36 mouse cellular contexts compared by ENCODE assay signal in the genomic region with DNA sequence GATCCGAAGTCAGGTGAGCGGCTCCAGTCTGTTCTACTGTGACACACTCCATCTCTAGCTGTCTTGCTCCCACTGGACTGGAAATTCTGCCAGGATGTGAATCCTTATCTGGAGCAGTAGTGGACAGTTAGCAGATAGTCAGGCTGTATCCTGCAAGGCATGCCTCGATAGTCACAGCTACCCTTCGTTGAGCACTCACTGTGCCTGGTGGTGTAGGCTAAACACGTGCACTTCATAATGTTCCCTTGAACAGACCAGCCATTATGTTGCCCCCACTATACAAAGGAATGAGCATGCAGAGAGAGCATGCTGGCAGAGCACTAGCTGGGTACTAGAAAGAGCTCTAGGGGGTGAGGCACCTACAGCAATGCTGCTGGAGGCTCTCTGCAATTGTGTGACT. TPM values are rescaled to one million over a fixed set of nuclear protein-coding genes. Genes with fewer than 3 reads are reported as not detected.
A peak's percentile ranks its signal among the peaks of the same experiment; 100 is the strongest.
DNase-seq lines count a peak whose midpoint lies in the region; ATAC-seq and TF ChIP-seq lines count a peak whose summit lies in the region.
"Had no signal": no experiment of that assay in that cellular context is flagged by ENCODE, and none has a peak within 500 bp of the region (broad histone marks: within the 10 kb centered on the region; RNA-seq: fewer than 3 reads in every experiment).

No protein-coding gene starts in this region.

- no peak for DNase-seq in forebrain, embryonic 14.5 days (ENCODE audit: low spot score)
- DNase-seq in hindbrain, postnatal 0 days (ENCODE audit: low spot score): peak; percentile 14
- no peak for DNase-seq in hindbrain, embryonic 10.5 days (ENCODE audit: low spot score)
- DNase-seq in midbrain, postnatal 0 days (ENCODE audit: low spot score): no peak
- no peak for DNase-seq in heart, postnatal 25 days (ENCODE audit: low spot score)
- DNase-seq: adrenal gland, postnatal 10 days; cerebellum, adult 11 months; cerebellum, adult 9-10 months; cerebellum, postnatal 36 days; gastrocnemius, postnatal 14 days; heart, adult 11 months; heart, postnatal 36 days; kidney, adult 18-20 months; kidney, postnatal 14 days; lung, embryonic 14.5 days; lung, postnatal 14 days; right cerebral cortex, adult 18-20 months; thymus, adult 18-20 months; thymus, postnatal 25 days had no signal

- no peaks in the 10 kb centered on the region for H3K79me2 ChIP-seq in myocyte (ENCODE audit: control insufficient read depth, insufficient read depth)

- H3K27me3 ChIP-seq in forebrain, embryonic 14.5 days (replicated peaks; ENCODE audit: control insufficient read depth, insufficient read depth, low read length): no peaks in the 10 kb centered on the region
- H3K27me3 ChIP-seq in forebrain, embryonic 12.5 days: no peaks in the 10 kb centered on the region
- H3K27me3 ChIP-seq in hindbrain, postnatal 0 days (ENCODE audit: insufficient read depth, low read length): no peaks in the 10 kb centered on the region
- H3K27me3 ChIP-seq in hindbrain, embryonic 10.5 days (ENCODE audit: insufficient read depth, poor library complexity, severe bottlenecking): no peaks in the 10 kb centered on the region
- no peaks in the 10 kb centered on the region for H3K27me3 ChIP-seq in midbrain, embryonic 15.5 days (replicated peaks)
- H3K27me3 ChIP-seq in midbrain, postnatal 0 days (ENCODE audit: insufficient read depth, low read length): no peaks in the 10 kb centered on the region
- no peaks in the 10 kb centered on the region for H3K27me3 ChIP-seq in myocyte (ENCODE audit: control insufficient read depth, insufficient read depth, insufficient read length)
- H3K27me3 ChIP-seq: embryonic facial prominence, embryonic 13.5 days; limb, embryonic 12.5 days; Patski had no signal

- intact Hi-C loops in heart, postnatal 25 days (cut with DNase I): no loop called here

- H3K4me1 ChIP-seq in forebrain, embryonic 14.5 days (ENCODE audit: control insufficient read depth, insufficient read depth, low read length): no peaks in the 10 kb centered on the region
- H3K4me1 ChIP-seq in forebrain, embryonic 12.5 days: peaks cover 7% of the 10 kb centered on the region
- no peaks in the 10 kb centered on the region for H3K4me1 ChIP-seq in hindbrain, postnatal 0 days (ENCODE audit: insufficient read depth, low read length)
- peaks cover 8% of the 10 kb centered on the region; the same call in 1 of the 2 replicates for H3K4me1 ChIP-seq in hindbrain, embryonic 10.5 days (replicated peaks)
- H3K4me1 ChIP-seq in midbrain, embryonic 15.5 days: no peaks in the 10 kb centered on the region
- no peaks in the 10 kb centered on the region for H3K4me1 ChIP-seq in midbrain, postnatal 0 days (ENCODE audit: insufficient read depth, low read length)
- H3K4me1 ChIP-seq: limb, embryonic 12.5 days; liver, embryonic 15.5 days had no signal

- no peak for TF ChIP-seq CTCF in hindbrain, postnatal 0 days (IDR thresholded peaks at IDR 0.05; ENCODE audit: low read depth)
- no peak for TF ChIP-seq CTCF in midbrain, postnatal 0 days (IDR thresholded peaks at IDR 0.05)

- peak; percentile 18; the same call in 1 of the 2 replicates for ATAC-seq in forebrain, embryonic 14.5 days
- ATAC-seq in forebrain, embryonic 12.5 days (ENCODE audit: low FRiP score): no peak
- no peak; the same call in 1 of the 2 replicates for ATAC-seq in hindbrain, postnatal 0 days
- ATAC-seq in midbrain, embryonic 15.5 days (replicated peaks): peak; percentile 19; the same call in 1 of the 2 replicates
- ATAC-seq in midbrain, postnatal 0 days (ENCODE audit: low FRiP score): no peak
- ATAC-seq: inflammation-experienced regulatory T-cells, adult 6 months; Patski had no signal

- no peaks in the 10 kb centered on the region for H3K9me3 ChIP-seq in forebrain, embryonic 14.5 days (replicated peaks; ENCODE audit: control insufficient read depth, low read length)
- no peaks in the 10 kb centered on the region for H3K9me3 ChIP-seq in forebrain, embryonic 12.5 days
- H3K9me3 ChIP-seq in hindbrain, postnatal 0 days (ENCODE audit: low read length): no peaks in the 10 kb centered on the region
- H3K9me3 ChIP-seq in hindbrain, embryonic 10.5 days: no peaks in the 10 kb centered on the region
- H3K9me3 ChIP-seq in midbrain, embryonic 15.5 days: no peaks in the 10 kb centered on the region
- no peaks in the 10 kb centered on the region for H3K9me3 ChIP-seq in midbrain, postnatal 0 days (ENCODE audit: low read length)
- H3K9me3 ChIP-seq: embryonic facial prominence, embryonic 13.5 days; heart, embryonic 10.5 days; heart, embryonic 15.5 days; limb, embryonic 12.5 days; liver, embryonic 15.5 days had no signal

- H3K27ac ChIP-seq in forebrain, embryonic 14.5 days (ENCODE audit: low read depth, low read length): no peak overlapping the region
- H3K27ac ChIP-seq in forebrain, embryonic 12.5 days: no peak overlapping the region
- no peak overlapping the region for H3K27ac ChIP-seq in hindbrain, postnatal 0 days
- no peak overlapping the region for H3K27ac ChIP-seq in hindbrain, embryonic 10.5 days
- H3K27ac ChIP-seq in midbrain, embryonic 15.5 days: no peak overlapping the region
- no peak overlapping the region for H3K27ac ChIP-seq in midbrain, postnatal 0 days (ENCODE audit: low read depth, low read length)
- H3K27ac ChIP-seq: embryonic facial prominence, embryonic 13.5 days; heart, embryonic 10.5 days; heart, embryonic 15.5 days; left cerebral cortex, adult 2 months; limb, embryonic 12.5 days; liver, embryonic 15.5 days; stomach, postnatal 0 days had no signal

- no peak overlapping the region for H3K4me2 ChIP-seq in forebrain, embryonic 14.5 days (ENCODE audit: low read length)
- no peak overlapping the region for H3K4me2 ChIP-seq in forebrain, embryonic 12.5 days
- no peak overlapping the region for H3K4me2 ChIP-seq in hindbrain, postnatal 0 days (ENCODE audit: low read depth, low read length)
- H3K4me2 ChIP-seq in midbrain, embryonic 15.5 days: no peak overlapping the region
- no peak overlapping the region for H3K4me2 ChIP-seq in midbrain, postnatal 0 days (ENCODE audit: low read depth, low read length, poor library complexity, severe bottlenecking)
- no peak overlapping the region for H3K4me2 ChIP-seq in myocyte (ENCODE audit: low read depth)
- H3K4me2 ChIP-seq: embryonic facial prominence, embryonic 13.5 days; heart, embryonic 15.5 days; limb, embryonic 12.5 days; liver, embryonic 15.5 days; lung, embryonic 14.5 days had no signal

- peaks cover 9% of the 10 kb centered on the region for H3K36me3 ChIP-seq in forebrain, embryonic 14.5 days (ENCODE audit: control insufficient read depth, insufficient read depth, low read length)
- peaks cover 12% of the 10 kb centered on the region; the same call in 1 of the 2 replicates for H3K36me3 ChIP-seq in forebrain, embryonic 12.5 days (replicated peaks)
- H3K36me3 ChIP-seq in hindbrain, postnatal 0 days (ENCODE audit: insufficient read depth, low read length): no peaks in the 10 kb centered on the region
- H3K36me3 ChIP-seq in hindbrain, embryonic 10.5 days: peaks cover 14% of the 10 kb centered on the region
- H3K36me3 ChIP-seq in midbrain, embryonic 15.5 days (replicated peaks): peaks cover 6% of the 10 kb centered on the region; the same call in 1 of the 2 replicates
- peaks cover 6% of the 10 kb centered on the region; the same call in 1 of the 2 replicates for H3K36me3 ChIP-seq in midbrain, postnatal 0 days (ENCODE audit: insufficient read depth, low read length)
- no peaks in the 10 kb centered on the region for H3K36me3 ChIP-seq in myocyte (ENCODE audit: control insufficient read depth, insufficient read depth)
- H3K36me3 ChIP-seq: heart, embryonic 10.5 days; heart, embryonic 15.5 days; liver, embryonic 15.5 days had no signal

- no peak overlapping the region for H3K9ac ChIP-seq in forebrain, embryonic 14.5 days (ENCODE audit: low read length)
- no peak overlapping the region for H3K9ac ChIP-seq in forebrain, embryonic 12.5 days
- H3K9ac ChIP-seq in hindbrain, postnatal 0 days (replicated peaks; ENCODE audit: low read length): no peak overlapping the region
- no peak overlapping the region for H3K9ac ChIP-seq in midbrain, embryonic 15.5 days
- H3K9ac ChIP-seq in midbrain, postnatal 0 days (replicated peaks; ENCODE audit: low read length, poor library complexity, severe bottlenecking): no peak overlapping the region
- H3K9ac ChIP-seq: embryonic facial prominence, embryonic 13.5 days; heart, embryonic 15.5 days; limb, embryonic 12.5 days; liver, embryonic 15.5 days; lung, embryonic 14.5 days had no signal

- H3K4me3 ChIP-seq in forebrain, embryonic 14.5 days (ENCODE audit: low read depth, low read length): no peak overlapping the region
- H3K4me3 ChIP-seq in forebrain, embryonic 12.5 days (replicated peaks): no peak overlapping the region
- H3K4me3 ChIP-seq in hindbrain, postnatal 0 days (ENCODE audit: low read length): no peak overlapping the region
- H3K4me3 ChIP-seq in hindbrain, embryonic 10.5 days: no peak overlapping the region
- H3K4me3 ChIP-seq in midbrain, embryonic 15.5 days: no peak overlapping the region
- H3K4me3 ChIP-seq in midbrain, postnatal 0 days (ENCODE audit: low read depth, low read length): no peak overlapping the region
- H3K4me3 ChIP-seq in myocyte: no peak overlapping the region
- H3K4me3 ChIP-seq: embryonic facial prominence, embryonic 13.5 days; erythroblast, embryonic 14.5 days; heart, embryonic 10.5 days; heart, embryonic 15.5 days; left cerebral cortex, adult 2 months; limb, embryonic 12.5 days; liver, embryonic 15.5 days had no signal

- 60% methylated on average over 5 of the region's 5 CpGs for WGBS in forebrain, embryonic 14.5 days
- 69% methylated on average over 5 of the region's 5 CpGs for WGBS in forebrain, embryonic 12.5 days
- WGBS in hindbrain, postnatal 0 days: 53% methylated on average over 5 of the region's 5 CpGs
- WGBS in hindbrain, embryonic 10.5 days: 74% methylated on average over 5 of the region's 5 CpGs
- WGBS in midbrain, embryonic 15.5 days: 64% methylated on average over 5 of the region's 5 CpGs
- WGBS in midbrain, postnatal 0 days: 77% methylated on average over 5 of the region's 5 CpGs

- no peak overlapping the region for H3ac ChIP-seq in myocyte (ENCODE audit: control insufficient read depth, insufficient read length)

- TF ChIP-seq POLR2A in myocyte (IDR thresholded peaks at IDR 0.05; ENCODE audit: insufficient read length, low read depth): no peak

RNA-seq across cellular contexts. Expression of gene Bmp8b, which starts 43.2 kb away (rescaled TPM):
- 0.08 and 0.21 TPM in 2 replicates for polyA plus RNA-seq in forebrain, embryonic 14.5 days (2014; fragmentation: Nextera tagmentation; extraction: Ambion mirVana)
- 0.17 and 0.24 TPM in 2 replicates for polyA plus RNA-seq in forebrain, embryonic 12.5 days (2016; fragmentation: Nextera tagmentation; extraction: Ambion mirVana)
- total RNA-seq in hindbrain, postnatal 0 days (2014; rRNA removed): 0.42 and 0.47 TPM in 2 replicates
- polyA plus RNA-seq in hindbrain, postnatal 0 days (2015; fragmentation: Nextera tagmentation; extraction: Ambion mirVana): 0.29 and 0.43 TPM in 2 replicates
- 0.25 and 0.60 TPM in 2 replicates for polyA plus RNA-seq in hindbrain, embryonic 10.5 days (2016; fragmentation: Nextera tagmentation; extraction: Ambion mirVana)
- polyA plus RNA-seq in midbrain, embryonic 15.5 days (2015; fragmentation: Nextera tagmentation; extraction: Ambion mirVana): 0.36 and 0.56 TPM in 2 replicates
- 0.42 and 1.5 TPM in 2 replicates for total RNA-seq in midbrain, postnatal 0 days (2014; rRNA removed)
- 0.45 and 0.56 TPM in 2 replicates for polyA plus RNA-seq in midbrain, postnatal 0 days (2015; fragmentation: Nextera tagmentation; extraction: Ambion mirVana)
- 0.02 TPM for polyA plus RNA-seq in myocyte (2012; fragmentation: generic; extraction: Trizol)
- total RNA-seq in heart, postnatal 25 days (2021): not detected
- total RNA-seq: adrenal gland, postnatal 10 days; gastrocnemius, postnatal 14 days; heart, postnatal 36 days; layer of hippocampus, adult 18-20 months; liver, adult 2 months; neutrophil, adult 5-6 weeks had no signal
- polyA plus RNA-seq: erythroblast, embryonic 14.5 days; inflammation-experienced regulatory T-cells, adult 6 months had no signal

RNA-seq across cellular contexts. Expression of gene Trit1, which starts 45.3 kb away (rescaled TPM):
- 29.4 and 32.7 TPM in 2 replicates for polyA plus RNA-seq in forebrain, embryonic 14.5 days (2014; fragmentation: Nextera tagmentation; extraction: Ambion mirVana)
- 29.3 and 29.7 TPM in 2 replicates for polyA plus RNA-seq in forebrain, embryonic 12.5 days (2016; fragmentation: Nextera tagmentation; extraction: Ambion mirVana)
- total RNA-seq in hindbrain, postnatal 0 days (2014; rRNA removed): 11.1 and 18.5 TPM in 2 replicates
- 17.0 and 18.3 TPM in 2 replicates for polyA plus RNA-seq in hindbrain, postnatal 0 days (2015; fragmentation: Nextera tagmentation; extraction: Ambion mirVana)
- 22.7 and 25.0 TPM in 2 replicates for polyA plus RNA-seq in hindbrain, embryonic 10.5 days (2016; fragmentation: Nextera tagmentation; extraction: Ambion mirVana)
- 25.3 and 25.8 TPM in 2 replicates for polyA plus RNA-seq in midbrain, embryonic 15.5 days (2015; fragmentation: Nextera tagmentation; extraction: Ambion mirVana)
- total RNA-seq in midbrain, postnatal 0 days (2014; rRNA removed): 16.2 and 19.7 TPM in 2 replicates
- polyA plus RNA-seq in midbrain, postnatal 0 days (2015; fragmentation: Nextera tagmentation; extraction: Ambion mirVana): 17.3 and 18.5 TPM in 2 replicates
- 14.2 TPM for polyA plus RNA-seq in myocyte (2012; fragmentation: generic; extraction: Trizol)
- 1 to 10 TPM; 5.4 to 6.4 TPM for total RNA-seq in heart, postnatal 25 days (2021)

RNA-seq across cellular contexts. Expression of gene Oxct2b, which starts 54.3 kb away (rescaled TPM):
- 0.13 and 0.35 TPM in 2 replicates for polyA plus RNA-seq in forebrain, embryonic 14.5 days (2014; fragmentation: Nextera tagmentation; extraction: Ambion mirVana)
- 0.15 and 0.17 TPM in 2 replicates for polyA plus RNA-seq in forebrain, embryonic 12.5 days (2016; fragmentation: Nextera tagmentation; extraction: Ambion mirVana)
- total RNA-seq in hindbrain, postnatal 0 days (2014; rRNA removed): 0.16 and 0.75 TPM in 2 replicates
- polyA plus RNA-seq in hindbrain, postnatal 0 days (2015; fragmentation: Nextera tagmentation; extraction: Ambion mirVana): 0.60 and 0.93 TPM in 2 replicates
- polyA plus RNA-seq in hindbrain, embryonic 10.5 days (2016; fragmentation: Nextera tagmentation; extraction: Ambion mirVana): not detected in 2 replicates
- 0.25 and 0.66 TPM in 2 replicates for polyA plus RNA-seq in midbrain, embryonic 15.5 days (2015; fragmentation: Nextera tagmentation; extraction: Ambion mirVana)
- total RNA-seq in midbrain, postnatal 0 days (2014; rRNA removed): 0.94 and 2.1 TPM in 2 replicates
- polyA plus RNA-seq in midbrain, postnatal 0 days (2015; fragmentation: Nextera tagmentation; extraction: Ambion mirVana): 0.58 and 0.91 TPM in 2 replicates
- not detected for polyA plus RNA-seq in myocyte (2012; fragmentation: generic; extraction: Trizol)
- total RNA-seq in heart, postnatal 25 days (2021): not detected
- total RNA-seq: adrenal gland, postnatal 10 days; gastrocnemius, postnatal 14 days; heart, postnatal 36 days; layer of hippocampus, adult 18-20 months; liver, adult 2 months; MEL; neutrophil, adult 5-6 weeks had no signal
- polyA plus RNA-seq: embryonic facial prominence, embryonic 13.5 days; erythroblast, embryonic 14.5 days; heart, embryonic 15.5 days; inflammation-experienced regulatory T-cells, adult 6 months; limb, embryonic 12.5 days; liver, adult 2 months; liver, embryonic 15.5 days; lung, embryonic 14.5 days; Patski; stomach, postnatal 0 days had no signal

Comparison
In these comparisons a context has a peak if more than half of its experiments do, and no peak if none do; other contexts are left out.
1. ATAC-seq: peak in forebrain, embryonic 14.5 days (single experiment) and midbrain, embryonic 15.5 days (single experiment); none in forebrain, embryonic 12.5 days (single experiment), hindbrain, postnatal 0 days (single experiment) and midbrain, postnatal 0 days (single experiment).